Mouse (Mus musculus) T-helper 1 cell (primary cell): ENCODE results near the gene Gjb3.

ENCODE experiments used
- in situ Hi-C: fragments of 300-600 bp; cut with MboI, MseI; formaldehyde crosslinking; loops from one replicate; pipeline ENCODE4 v1.15.1; 2025; ENCODE audit warnings: high pct_unique_total_duplicates

Gjb3 gene

GRCm38 (mm10) chr4:127289039-127289548, 41.5 kb downstream of the Gjb3 start:
- in situ Hi-C loops: no loop called here

DNA sequence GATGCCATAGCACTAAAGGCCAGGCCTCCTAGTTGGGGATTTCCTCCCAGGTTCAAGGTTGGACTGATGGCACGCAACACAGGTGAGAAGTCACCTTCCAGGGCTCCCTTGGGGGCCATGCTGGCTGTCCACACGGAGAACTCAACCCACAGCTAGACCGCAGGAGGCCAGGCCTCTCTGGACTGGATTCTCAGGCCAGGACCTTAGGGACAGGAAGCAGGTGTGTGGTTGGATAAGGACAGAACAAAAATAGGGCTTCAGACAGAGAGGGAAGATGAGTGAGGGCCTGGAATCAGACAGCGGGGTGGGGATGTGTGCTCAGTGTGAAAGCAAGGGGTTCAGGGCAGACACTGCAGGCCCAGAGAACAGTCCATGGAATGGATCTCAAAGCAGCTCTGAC, 43.7 kb downstream of the Gjb3 start:
- in situ Hi-C loops: no loop called here

- in situ Hi-C loops: no loop called here
These were observed 51.4 kb downstream of the Gjb3 start for GRCm38 (mm10) chr4:127279241-127279640.

DNA sequence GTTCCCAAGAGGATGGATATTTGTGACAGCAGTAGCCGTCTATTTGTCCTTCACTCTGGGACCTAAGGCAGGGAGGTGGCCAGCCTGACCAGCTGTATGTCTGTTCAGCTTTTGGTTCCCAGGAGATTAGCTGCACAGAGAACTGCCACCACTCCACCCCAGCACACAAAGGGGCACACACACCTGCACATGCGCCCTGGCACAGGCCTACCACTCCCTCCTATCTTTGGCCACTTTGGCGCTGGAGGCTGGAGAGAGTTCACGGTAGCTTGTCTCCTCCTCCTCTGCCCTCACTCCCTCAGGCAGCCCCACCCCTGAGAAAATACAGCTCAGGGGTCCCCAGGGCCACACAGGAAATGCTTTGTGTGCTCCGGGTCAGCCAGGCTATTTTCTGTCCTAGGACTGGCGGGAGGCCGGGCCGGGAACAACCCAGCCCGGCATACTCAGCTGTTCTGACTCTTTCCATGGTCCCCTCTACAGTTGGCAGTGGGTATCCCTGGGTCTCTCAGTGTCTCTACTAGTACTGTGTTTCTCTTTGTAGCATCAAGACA, 52.1 kb downstream of the Gjb3 start:
- in situ Hi-C loops: no loop called here
